Mouse (Mus musculus) liver, embryonic 13.5 days (tissue): ENCODE data around the gene Gm42417. TPM values are rescaled to one million over a fixed set of nuclear protein-coding genes. Genes with fewer than 3 reads are reported as not detected.

Source experiments
- ATAC-seq: fragments of 200-750 bp; cut with Nextera tagmentation; 2 replicates; pipeline ENCODE4 v1.8.0; 2017; ENCODE audit warnings: low read depth, mild to moderate bottlenecking, moderate number of reproducible peaks, moderate library complexity
- DNase-seq: peaks from one replicate; pipeline ENCODE4 v3.0.0; 2022
- H3K27ac ChIP-seq: fragments of 300-500 bp; sonication (generic); 2 replicates; pipeline ENCODE4 v1.5.1; 2015; ENCODE audit warnings: moderate library complexity, mild to moderate bottlenecking, inconsistent platforms
- H3K27me3 ChIP-seq: fragments of 300-500 bp; sonication (generic); 2 replicates; pipeline ENCODE4 v1.6.1; 2015; ENCODE audit warnings: mild to moderate bottlenecking, inconsistent platforms
- H3K36me3 ChIP-seq: fragments of 300-500 bp; sonication (generic); 2 replicates; pipeline ENCODE4 v1.6.1; 2015; ENCODE audit warnings: mild to moderate bottlenecking, inconsistent platforms
- H3K4me1 ChIP-seq: fragments of 300-500 bp; sonication (generic); replicated peaks from 2 replicates; pipeline ENCODE4 v1.6.1; 2015; ENCODE audit warnings: inconsistent platforms
- H3K4me2 ChIP-seq: fragments of 300-500 bp; sonication (generic); 2 replicates; pipeline ENCODE4 v1.6.1; 2015; ENCODE audit warnings: inconsistent platforms, mild to moderate bottlenecking, moderate library complexity
- H3K4me3 ChIP-seq: fragments of 300-500 bp; sonication (generic); replicated peaks from 2 replicates; pipeline ENCODE4 v1.5.1; 2015; ENCODE audit warnings: mild to moderate bottlenecking, inconsistent platforms
- H3K9ac ChIP-seq: fragments of 300-500 bp; sonication (generic); 2 replicates; pipeline ENCODE4 v1.6.1; 2015; ENCODE audit warnings: mild to moderate bottlenecking, inconsistent platforms
- H3K9me3 ChIP-seq: fragments of 300-500 bp; sonication (generic); replicated peaks from 2 replicates; pipeline ENCODE4 v1.6.1; 2016; ENCODE audit warnings: inconsistent platforms
- WGBS: fragments of 180-500 bp; shearing (Covaris S2); methylation state at CpG from one replicate; pipeline ENCODE4 v1.1.7; 2015; ENCODE audit not compliant: insufficient replicate concordance; 5-methylcytosine and 5-hydroxymethylcytosine counted together
- polyA plus RNA-seq: library from polyadenylated mRNA; unstranded; fragments of >200 nt; fragmentation: Nextera tagmentation; extraction: Ambion mirVana; gene quantifications from 2 replicates; pipeline ENCODE4 v1.2.1, GENCODE M21; 2015

Gene Gm42417
- polyA plus RNA-seq, 1 experiment from 2014 or later, result not detected

- no peak for DNase-seq
- Histone ChIP-seq H3K27ac (no peak overlapping the region), H3K4me3 (no peak overlapping the region), H3K4me2 (no peak overlapping the region), H3K4me1 (peaks cover 28% of the 10 kb centered on the region), H3K9me3 (no peaks in the 10 kb centered on the region), H3K27me3 (peaks cover 2% of the 10 kb centered on the region; the same call in 1 of the 2 replicates), H3K36me3 (no peaks in the 10 kb centered on the region), H3K9ac (no peak overlapping the region)
- ATAC-seq, result no peak
- WGBS, result 65% methylated on average over 5 of the region's 5 CpGs
Measured at GRCm38 (mm10) chr1:36574196-36574955, 35.1 kb upstream of the Gm42417 start.

GRCm38 (mm10) chr1:36573524-36573923, 34.3 kb upstream of the Gm42417 start:
- peaks cover 28% of the 10 kb centered on the region for H3K4me1 ChIP-seq
- H3K4me3 ChIP-seq, result no peak overlapping the region
- DNase-seq, result no peak
- 72% methylated on average over 8 of the region's 8 CpGs for WGBS
- H3K9ac ChIP-seq, result no peak overlapping the region
- H3K36me3 ChIP-seq, result no peaks in the 10 kb centered on the region
- H3K9me3 ChIP-seq, result no peaks in the 10 kb centered on the region
- no peak overlapping the region for H3K4me2 ChIP-seq
- H3K27me3 ChIP-seq, result peaks cover 2% of the 10 kb centered on the region; the same call in 1 of the 2 replicates
- no peak overlapping the region for H3K27ac ChIP-seq
- no peak for ATAC-seq

- 50% methylated on average over 1 of the region's 1 CpGs for WGBS
- no peaks in the 10 kb centered on the region for H3K36me3 ChIP-seq
- H3K4me3 ChIP-seq, result no peak overlapping the region
- no peak overlapping the region for H3K4me2 ChIP-seq
- H3K4me1 ChIP-seq, result peaks cover 28% of the 10 kb centered on the region
- no peak overlapping the region for H3K27ac ChIP-seq
- no peak overlapping the region for H3K9ac ChIP-seq
- ATAC-seq (no peak), DNase-seq (no peak)
- H3K27me3 ChIP-seq, result peaks cover 2% of the 10 kb centered on the region; the same call in 1 of the 2 replicates
- no peaks in the 10 kb centered on the region for H3K9me3 ChIP-seq
Measured at GRCm38 (mm10) chr1:36572709-36573108, 33.5 kb upstream of the Gm42417 start.

- DNase-seq, result no peak
- ATAC-seq, result no peak
- Histone ChIP-seq H3K9ac (no peak overlapping the region), H3K4me1 (peaks cover 25% of the 10 kb centered on the region), H3K36me3 (no peaks in the 10 kb centered on the region), H3K4me2 (no peak overlapping the region), H3K4me3 (no peak overlapping the region), H3K9me3 (no peaks in the 10 kb centered on the region), H3K27ac (0 out of 2 replicates have a peak overlapping the region, but pooled peaks have one; percentile 2), H3K27me3 (peaks cover 1% of the 10 kb centered on the region; the same call in 1 of the 2 replicates)
- WGBS, result 35% methylated on average over 2 of the region's 2 CpGs
Measured at GRCm38 (mm10) chr1:36572140-36572700, 33.0 kb upstream of the Gm42417 start.

GRCm38 (mm10) chr1:36571627-36572026, 32.4 kb upstream of the Gm42417 start:
- Histone ChIP-seq H3K4me1 (peaks cover 21% of the 10 kb centered on the region), H3K9me3 (no peaks in the 10 kb centered on the region), H3K4me3 (no peak overlapping the region), H3K27me3 (no peaks in the 10 kb centered on the region; the same call in 1 of the 2 replicates), H3K4me2 (no peak overlapping the region), H3K27ac (0 out of 2 replicates have a peak overlapping the region, but pooled peaks have one; percentile 2), H3K36me3 (no peaks in the 10 kb centered on the region), H3K9ac (no peak overlapping the region)
- no peak for DNase-seq
- WGBS, result 29% methylated on average over 6 of the region's 6 CpGs
- ATAC-seq, result peak; percentile 59

GRCm38 (mm10) chr1:36570320-36570719, 31.1 kb upstream of the Gm42417 start:
- H3K27ac ChIP-seq, result no peak overlapping the region
- H3K36me3 ChIP-seq, result no peaks in the 10 kb centered on the region
- no peaks in the 10 kb centered on the region for H3K9me3 ChIP-seq
- H3K4me3 ChIP-seq, result no peak overlapping the region
- 77% methylated on average over 5 of the region's 5 CpGs for WGBS
- DNase-seq (no peak), ATAC-seq (no peak)
- no peaks in the 10 kb centered on the region; the same call in none of the 2 replicates for H3K27me3 ChIP-seq
- no peak overlapping the region for H3K4me2 ChIP-seq
- peaks cover 13% of the 10 kb centered on the region for H3K4me1 ChIP-seq
- no peak overlapping the region for H3K9ac ChIP-seq

GRCm38 (mm10) chr1:36569694-36570276, 30.6 kb upstream of the Gm42417 start:
- no peak overlapping the region for H3K27ac ChIP-seq
- peaks cover 13% of the 10 kb centered on the region for H3K4me1 ChIP-seq
- no peak for ATAC-seq
- no peaks in the 10 kb centered on the region; the same call in none of the 2 replicates for H3K27me3 ChIP-seq
- H3K9me3 ChIP-seq, result no peaks in the 10 kb centered on the region
- DNase-seq, result no peak
- no peaks in the 10 kb centered on the region for H3K36me3 ChIP-seq
- no peak overlapping the region for H3K4me3 ChIP-seq
- 26% methylated on average over 7 of the region's 7 CpGs for WGBS
- H3K9ac ChIP-seq, result no peak overlapping the region
- no peak overlapping the region for H3K4me2 ChIP-seq

- Histone ChIP-seq H3K27ac (no peak overlapping the region), H3K4me1 (peaks cover 13% of the 10 kb centered on the region), H3K4me2 (no peak overlapping the region), H3K9ac (no peak overlapping the region), H3K27me3 (peaks cover 4% of the 10 kb centered on the region), H3K36me3 (no peaks in the 10 kb centered on the region), H3K4me3 (no peak overlapping the region), H3K9me3 (no peaks in the 10 kb centered on the region)
- no peak for ATAC-seq
- WGBS, result 55% methylated on average over 4 of the region's 4 CpGs
- no peak for DNase-seq
Measured at GRCm38 (mm10) chr1:36568776-36569175, 29.5 kb upstream of the Gm42417 start.

GRCm38 (mm10) chr1:36567818-36568603, 28.8 kb upstream of the Gm42417 start:
- no peak overlapping the region for H3K4me2 ChIP-seq
- no peak overlapping the region for H3K9ac ChIP-seq
- no peaks in the 10 kb centered on the region for H3K36me3 ChIP-seq
- DNase-seq (no peak), ATAC-seq (no peak)
- H3K4me3 ChIP-seq, result no peak overlapping the region
- peaks cover 16% of the 10 kb centered on the region for H3K4me1 ChIP-seq
- 64% methylated on average over 21 of the region's 21 CpGs for WGBS
- H3K27me3 ChIP-seq, result peaks cover 4% of the 10 kb centered on the region
- H3K9me3 ChIP-seq, result no peaks in the 10 kb centered on the region
- no peak overlapping the region for H3K27ac ChIP-seq

GRCm38 (mm10) chr1:36566425-36566824, 27.2 kb upstream of the Gm42417 start:
- no peaks in the 10 kb centered on the region for H3K9me3 ChIP-seq
- no peak overlapping the region for H3K9ac ChIP-seq
- WGBS, result 3% methylated on average over 2 of the region's 2 CpGs
- no peak overlapping the region for H3K27ac ChIP-seq
- DNase-seq (no peak), ATAC-seq (no peak)
- no peak overlapping the region for H3K4me3 ChIP-seq
- peaks cover 18% of the 10 kb centered on the region for H3K27me3 ChIP-seq
- H3K36me3 ChIP-seq, result no peaks in the 10 kb centered on the region
- H3K4me2 ChIP-seq, result no peak overlapping the region
- peaks cover 20% of the 10 kb centered on the region for H3K4me1 ChIP-seq

GRCm38 (mm10) chr1:36564101-36564500, 24.9 kb upstream of the Gm42417 start:
- Histone ChIP-seq H3K9ac (no peak overlapping the region), H3K4me3 (no peak overlapping the region), H3K4me2 (no peak overlapping the region), H3K4me1 (peaks cover 14% of the 10 kb centered on the region), H3K36me3 (no peaks in the 10 kb centered on the region), H3K27ac (no peak overlapping the region), H3K9me3 (no peaks in the 10 kb centered on the region), H3K27me3 (peaks cover 41% of the 10 kb centered on the region)
- DNase-seq, result no peak
- 36% methylated on average over 6 of the region's 6 CpGs for WGBS
- ATAC-seq, result no peak
